Mouse (Mus musculus) neural tube, embryonic 14.5 days (tissue): ENCODE measurements around the gene B4galnt3. TPM values are rescaled to one million over a fixed set of nuclear protein-coding genes. Genes with fewer than 3 reads are reported as not detected.
A peak's percentile ranks its signal among the peaks of the same experiment; 100 is the strongest.
"Not testable (repeated sequence)": the region's sequence is repeated elsewhere in the genome, so short reads cannot be mapped to it uniquely, and the experiment has no call there.

ENCODE experiments used
- ATAC-seq: fragments of 200-750 bp; cut with Nextera tagmentation; 2 replicates; pipeline ENCODE4 v1.8.0; 2017; ENCODE audit warnings: low read depth, mild to moderate bottlenecking, moderate TSS enrichment, moderate library complexity
- H3K27ac ChIP-seq: fragments of 300-500 bp; sonication (generic); 2 replicates; pipeline ENCODE4 v1.5.1; 2014; ENCODE audit warnings: low read depth, mild to moderate bottlenecking, control low read depth, low read length, moderate library complexity, mixed read lengths
- H3K27me3 ChIP-seq: fragments of 300-500 bp; sonication (generic); 2 replicates; pipeline ENCODE4 v1.6.1; 2014; ENCODE audit warnings: low read length; ENCODE audit not compliant: control insufficient read depth, insufficient read depth
- H3K36me3 ChIP-seq: fragments of 300-500 bp; sonication (generic); 2 replicates; pipeline ENCODE4 v1.6.1; 2014; ENCODE audit warnings: low read length, mixed read lengths; ENCODE audit not compliant: control insufficient read depth, insufficient read depth
- H3K4me1 ChIP-seq: fragments of 300-500 bp; sonication (generic); 2 replicates; pipeline ENCODE4 v1.6.1; 2014; ENCODE audit warnings: low read length; ENCODE audit not compliant: control insufficient read depth, insufficient read depth
- H3K4me2 ChIP-seq: fragments of 300-500 bp; sonication (generic); 2 replicates; pipeline ENCODE4 v1.6.1; 2014; ENCODE audit warnings: mild to moderate bottlenecking, low read depth, low read length, control low read depth
- H3K4me3 ChIP-seq: fragments of 300-500 bp; sonication (generic); 2 replicates; pipeline ENCODE4 v1.5.1; 2014; ENCODE audit warnings: low read depth, low read length, control low read depth, mixed read lengths
- H3K9ac ChIP-seq: fragments of 300-500 bp; sonication (generic); replicated peaks from 2 replicates; pipeline ENCODE4 v1.6.1; 2014; ENCODE audit warnings: low read depth, mild to moderate bottlenecking, control low read depth, low read length, mixed read lengths
- H3K9me3 ChIP-seq: fragments of 300-500 bp; sonication (generic); 2 replicates; pipeline ENCODE4 v1.6.1; 2016; ENCODE audit warnings: low read length; ENCODE audit not compliant: control insufficient read depth
- WGBS: fragments of 180-500 bp; shearing (Covaris S2); extraction: QIAGEN DNeasy Blood & Tissue Kit; methylation state at CpG from one replicate; pipeline ENCODE4 v1.1.7; 2014; 5-methylcytosine and 5-hydroxymethylcytosine counted together
- polyA plus RNA-seq: library from polyadenylated mRNA; unstranded; fragments of >200 nt; fragmentation: Nextera tagmentation; extraction: Ambion mirVana; gene quantifications from 2 replicates; pipeline ENCODE4 v1.2.1, GENCODE M21; 2014

Gene B4galnt3
- polyA plus RNA-seq, 1 experiment from 2014 or later = 0.09 TPM

DNA sequence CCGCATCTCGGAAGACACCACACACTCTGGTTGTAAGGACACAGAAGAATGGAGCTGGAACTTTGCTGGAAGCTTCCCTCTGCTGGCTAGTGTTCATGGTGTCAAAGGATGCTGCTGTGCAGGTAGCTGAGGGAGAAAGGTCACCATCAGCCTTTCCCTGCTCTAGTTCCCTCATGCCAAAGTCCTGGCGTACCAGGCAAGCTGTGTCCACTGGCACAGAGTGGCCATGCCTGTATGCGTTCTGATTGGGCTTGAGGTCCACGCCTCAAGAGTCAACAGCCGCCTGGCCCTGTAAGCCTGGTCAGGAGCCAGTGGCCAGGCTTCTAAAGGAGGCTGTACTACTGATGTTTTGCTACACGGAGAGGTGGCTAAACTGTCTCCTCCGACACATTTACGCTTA, 15.0 kb upstream of the B4galnt3 start:
- Histone ChIP-seq H3K4me1 (no peaks in the 10 kb centered on the region), H3K9me3 (no peaks in the 10 kb centered on the region), H3K4me2 (no peak overlapping the region), H3K27ac (no peak overlapping the region), H3K27me3 (no peaks in the 10 kb centered on the region), H3K9ac (no peak overlapping the region), H3K4me3 (no peak overlapping the region), H3K36me3 (no peaks in the 10 kb centered on the region)
- ATAC-seq = no peak
- 64% methylated on average over 9 of the region's 9 CpGs for WGBS

DNA sequence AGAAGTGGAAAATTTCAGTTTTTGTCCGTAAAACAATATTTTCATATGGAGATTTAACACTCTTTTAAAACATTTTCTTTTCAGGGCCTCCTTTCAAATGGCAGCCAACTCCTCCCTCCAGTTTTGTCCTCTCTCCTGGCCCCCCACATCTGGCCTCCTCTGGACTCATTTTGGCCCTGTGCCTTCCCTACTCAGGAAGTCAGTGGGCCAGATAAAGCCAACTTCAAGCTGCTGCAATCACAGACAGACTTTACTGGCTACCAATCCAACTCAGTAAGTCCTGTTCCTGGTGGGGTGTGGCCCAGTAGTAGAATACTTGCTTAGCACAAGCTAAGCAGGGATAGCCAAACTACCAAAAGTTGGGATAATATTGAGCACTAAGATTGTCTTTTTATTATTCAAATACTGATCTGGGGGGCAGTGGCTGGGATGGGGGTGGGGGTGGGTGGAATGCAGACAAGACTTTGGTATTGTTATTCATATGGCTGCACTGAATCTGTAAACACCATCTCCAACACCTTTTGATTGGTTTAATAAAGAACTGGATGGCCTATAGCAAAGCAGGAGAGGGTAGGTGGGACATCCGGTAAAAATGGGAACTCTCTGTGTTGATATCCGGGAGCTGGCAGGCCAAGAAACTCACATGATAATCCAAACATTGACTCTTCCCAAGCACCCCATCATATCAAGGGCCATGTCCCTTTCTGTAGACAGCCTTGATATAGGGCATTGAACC, 12.7 kb upstream of the B4galnt3 start:
- no peaks in the 10 kb centered on the region for H3K27me3 ChIP-seq
- no peak overlapping the region for H3K27ac ChIP-seq
- H3K36me3 ChIP-seq = no peaks in the 10 kb centered on the region
- WGBS = 82% methylated on average over 3 of the region's 3 CpGs
- H3K4me1 ChIP-seq = no peaks in the 10 kb centered on the region
- ATAC-seq = no peak
- H3K4me2 ChIP-seq = no peak overlapping the region
- no peaks in the 10 kb centered on the region for H3K9me3 ChIP-seq
- H3K9ac ChIP-seq = no peak overlapping the region
- H3K4me3 ChIP-seq = no peak overlapping the region

DNA sequence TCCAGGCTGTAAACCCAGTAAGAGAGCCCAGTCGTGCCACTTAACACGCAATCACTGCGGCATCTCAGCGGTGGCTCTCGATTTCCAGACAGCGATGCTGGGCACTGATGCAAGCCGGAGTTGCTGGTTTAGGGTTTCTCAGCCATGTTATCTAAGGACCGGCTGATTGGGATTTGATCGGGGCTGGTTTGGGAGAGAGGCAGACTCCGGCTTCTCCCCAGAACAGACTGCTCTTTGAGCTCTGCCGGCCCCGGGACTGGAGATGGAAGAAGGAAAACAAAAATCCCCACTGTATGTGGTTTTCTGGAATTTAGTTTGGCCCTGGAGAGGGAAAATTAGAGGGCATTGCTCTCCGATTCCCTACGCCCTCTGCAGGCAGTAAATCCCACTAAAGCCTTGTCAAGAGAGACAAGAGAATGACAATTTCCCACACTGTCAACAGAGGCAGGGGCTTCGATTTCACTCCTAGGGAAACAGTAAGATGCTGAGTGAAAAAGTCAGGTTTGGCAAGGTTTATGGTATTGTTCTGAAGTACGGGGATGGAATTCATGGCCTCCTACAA, 8.5 kb upstream of the B4galnt3 start:
- no peak overlapping the region for H3K27ac ChIP-seq

GRCm38 (mm10) chr6:120301137-120301536, 6.8 kb upstream of the B4galnt3 start:
- Histone ChIP-seq H3K9ac (no peak overlapping the region), H3K4me3 (no peak overlapping the region), H3K27ac (no peak overlapping the region), H3K36me3 (no peaks in the 10 kb centered on the region), H3K9me3 (no peaks in the 10 kb centered on the region), H3K4me1 (no peaks in the 10 kb centered on the region), H3K4me2 (no peak overlapping the region), H3K27me3 (no peaks in the 10 kb centered on the region)
- ATAC-seq = no peak
- 32% methylated on average over 6 of the region's 6 CpGs for WGBS

More for the DNA sequence above, 8.5 kb upstream of the B4galnt3 start:
- Histone ChIP-seq H3K4me3 (no peak overlapping the region), H3K36me3 (no peaks in the 10 kb centered on the region), H3K9me3 (no peaks in the 10 kb centered on the region), H3K4me1 (no peaks in the 10 kb centered on the region), H3K27me3 (no peaks in the 10 kb centered on the region), H3K4me2 (peak overlapping the region; percentile 24), H3K9ac (no peak overlapping the region)
- WGBS = 30% methylated on average over 16 of the region's 16 CpGs
- ATAC-seq = no peak

DNA sequence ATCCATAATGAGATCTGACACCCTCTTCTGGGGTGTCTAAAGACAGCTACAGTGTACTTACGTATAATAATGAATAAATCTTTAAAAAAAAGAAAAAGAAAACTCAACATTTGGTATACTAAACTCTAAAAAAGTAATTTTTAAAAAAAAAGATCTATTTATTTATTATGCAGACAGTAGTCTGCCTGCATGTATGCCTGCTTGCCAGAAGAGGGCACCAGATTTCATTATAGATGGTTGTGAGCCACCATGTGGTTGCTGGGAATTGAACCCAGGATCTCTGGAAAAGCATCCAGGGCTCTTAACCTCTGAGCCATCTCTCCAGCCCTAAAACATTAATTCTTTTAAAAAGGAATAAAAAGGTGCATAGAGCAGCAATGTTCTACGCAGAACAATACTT, 2.2 kb upstream of the B4galnt3 start:
- not testable (repeated sequence) for ATAC-seq

DNA sequence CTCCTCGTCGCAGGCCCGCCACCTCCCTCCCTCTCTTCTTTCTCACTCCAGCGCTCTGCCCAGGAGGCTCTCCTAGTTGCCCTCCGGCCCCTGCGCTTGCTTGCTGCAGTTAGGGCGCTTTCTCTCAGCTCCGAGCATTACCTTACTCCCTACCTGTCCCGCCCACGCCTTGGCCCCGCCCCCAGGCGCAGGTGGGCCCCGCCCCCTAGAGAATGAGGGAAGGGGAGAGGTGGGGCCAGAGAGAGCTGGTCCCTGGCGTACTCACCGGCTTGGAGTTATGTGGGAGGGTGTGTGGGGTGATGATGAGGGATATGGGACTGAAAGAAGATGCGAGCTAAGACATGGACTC, 400 bp upstream of the B4galnt3 start:
- Histone ChIP-seq H3K36me3 (no peaks in the 10 kb centered on the region), H3K4me3 (peak overlapping the region; percentile 63), H3K4me1 (no peaks in the 10 kb centered on the region), H3K9me3 (no peaks in the 10 kb centered on the region), H3K27ac (no peak overlapping the region), H3K9ac (peak overlapping the region; percentile 53), H3K4me2 (peak overlapping the region; percentile 99), H3K27me3 (peaks cover 4% of the 10 kb centered on the region; the same call in 1 of the 2 replicates)
- 0% methylated on average over 16 of the region's 16 CpGs for WGBS
- ATAC-seq = peak; percentile 70

More for the DNA sequence above, 2.2 kb upstream of the B4galnt3 start:
- not testable (repeated sequence) for H3K4me1 ChIP-seq, H3K36me3 ChIP-seq, H3K9me3 ChIP-seq, H3K27ac ChIP-seq, H3K4me3 ChIP-seq, H3K27me3 ChIP-seq, H3K9ac ChIP-seq, H3K4me2 ChIP-seq
- 97% methylated on average over 2 of the region's 2 CpGs for WGBS

- 92% methylated on average over 7 of the region's 7 CpGs for WGBS
- ATAC-seq = no peak
These were observed 2.9 kb downstream of the B4galnt3 start for GRCm38 (mm10) chr6:120291396-120292009.

DNA sequence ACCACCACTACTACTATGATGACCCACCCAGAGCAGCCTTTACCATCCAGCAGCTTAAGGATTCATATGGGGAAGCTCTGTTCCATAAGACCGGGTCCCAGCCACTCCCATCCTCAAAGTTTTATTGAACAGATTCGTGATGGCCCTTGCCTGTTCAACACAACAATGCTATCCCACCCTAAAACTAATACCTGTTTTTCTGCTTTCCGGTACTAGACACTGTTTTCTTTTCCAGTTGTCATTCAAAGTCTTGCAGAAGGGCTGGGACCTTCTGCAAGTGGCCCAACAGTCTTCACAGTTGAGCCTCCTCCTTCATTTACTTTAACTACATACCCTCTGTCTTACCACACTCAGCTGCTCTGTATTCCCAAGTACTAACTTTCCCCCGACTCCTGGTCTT, 4.9 kb downstream of the B4galnt3 start:
- Histone ChIP-seq H3K9ac (no peak overlapping the region), H3K36me3 (no peaks in the 10 kb centered on the region), H3K27ac (no peak overlapping the region), H3K4me3 (no peak overlapping the region), H3K4me2 (no peak overlapping the region), H3K27me3 (peaks cover 4% of the 10 kb centered on the region; the same call in 1 of the 2 replicates), H3K9me3 (no peaks in the 10 kb centered on the region), H3K4me1 (no peaks in the 10 kb centered on the region)
- ATAC-seq = no peak
- WGBS = 84% methylated on average over 4 of the region's 4 CpGs

More at GRCm38 (mm10) chr6:120291396-120292009, 2.9 kb downstream of the B4galnt3 start:
- Histone ChIP-seq H3K27me3 (peaks cover 4% of the 10 kb centered on the region; the same call in 1 of the 2 replicates), H3K9me3 (no peaks in the 10 kb centered on the region), H3K36me3 (no peaks in the 10 kb centered on the region), H3K4me3 (no peak overlapping the region), H3K27ac (no peak overlapping the region), H3K4me1 (no peaks in the 10 kb centered on the region), H3K4me2 (no peak overlapping the region), H3K9ac (no peak overlapping the region)

DNA sequence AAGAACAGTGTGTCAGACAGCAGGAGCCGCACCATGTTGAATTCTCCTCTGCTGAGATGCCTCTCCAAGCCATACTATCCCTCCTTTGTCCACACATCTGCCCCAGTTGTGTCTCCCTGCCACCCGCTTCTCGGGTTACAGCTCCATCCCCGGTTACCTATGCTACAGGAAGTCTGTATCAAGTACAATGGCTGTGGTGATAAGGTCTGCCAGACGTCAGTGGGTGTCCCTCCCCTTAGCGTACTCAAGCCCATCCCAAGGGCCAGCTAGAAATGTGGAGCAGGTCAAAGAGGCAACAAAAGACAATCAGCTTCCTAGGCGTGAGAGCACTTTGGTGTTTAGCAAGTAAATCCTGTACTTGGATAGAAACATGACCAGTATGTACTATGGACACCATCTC, 5.8 kb downstream of the B4galnt3 start:
- no peaks in the 10 kb centered on the region for H3K4me1 ChIP-seq
- H3K27ac ChIP-seq = no peak overlapping the region
- no peak for ATAC-seq
- H3K36me3 ChIP-seq = no peaks in the 10 kb centered on the region
- peaks cover 4% of the 10 kb centered on the region; the same call in 1 of the 2 replicates for H3K27me3 ChIP-seq
- H3K4me2 ChIP-seq = no peak overlapping the region
- no peaks in the 10 kb centered on the region for H3K9me3 ChIP-seq
- no peak overlapping the region for H3K9ac ChIP-seq
- H3K4me3 ChIP-seq = no peak overlapping the region
- WGBS = 50% methylated on average over 7 of the region's 7 CpGs
